Mouse (Mus musculus): ENCODE data around the gene Esyt1.
A peak's percentile ranks its signal among the peaks of the same experiment; 100 is the strongest.

Gene Esyt1

GRCm38 (mm10) chr10:128536266-128536940 lies 10.7 kb upstream of the Esyt1 start:
- DNase-seq: peak; percentile 91

GRCm38 (mm10) chr10:128535624-128536265 lies 10.1 kb upstream of the Esyt1 start:
- no peak for DNase-seq

GRCm38 (mm10) chr10:128535206-128535605 lies 9.5 kb upstream of the Esyt1 start:
- DNase-seq: no peak

- DNase-seq: peak; percentile 34
Measured at GRCm38 (mm10) chr10:128526366-128527356, 990 bp upstream of the Esyt1 start.

- DNase-seq: peak; percentile 78
Measured at GRCm38 (mm10) chr10:128524732-128525662, 674 bp downstream of the Esyt1 start.

- no peak for DNase-seq
Measured at GRCm38 (mm10) chr10:128524111-128524731, 1.4 kb downstream of the Esyt1 start.

GRCm38 (mm10) chr10:128522351-128522750 lies 3.3 kb downstream of the Esyt1 start:
- no peak for DNase-seq

GRCm38 (mm10) chr10:128520591-128520990 lies 5.1 kb downstream of the Esyt1 start:
- DNase-seq: no peak

GRCm38 (mm10) chr10:128518833-128519232 lies 6.8 kb downstream of the Esyt1 start:
- DNase-seq: peak; percentile 67

GRCm38 (mm10) chr10:128516677-128517076 lies 9.0 kb downstream of the Esyt1 start:
- no peak for DNase-seq

- DNase-seq: no peak
Measured at GRCm38 (mm10) chr10:128516029-128516428, 9.6 kb downstream of the Esyt1 start.

GRCm38 (mm10) chr10:128515044-128515443 lies 10.6 kb downstream of the Esyt1 start:
- no peak for DNase-seq

- DNase-seq: peak; percentile 2
Measured at GRCm38 (mm10) chr10:128511761-128512160, 13.9 kb downstream of the Esyt1 start.

- peak; percentile 5 for DNase-seq
Measured at GRCm38 (mm10) chr10:128511189-128511588, 14.5 kb downstream of the Esyt1 start.

- peak; percentile 6 for DNase-seq
Measured at GRCm38 (mm10) chr10:128510301-128510700, 15.4 kb downstream of the Esyt1 start.

- peak; percentile 19 for DNase-seq
Measured at GRCm38 (mm10) chr10:128509831-128510230, 15.8 kb downstream of the Esyt1 start.

- peak; percentile 4 for DNase-seq
Measured at GRCm38 (mm10) chr10:128509203-128509602, 16.5 kb downstream of the Esyt1 start.

GRCm38 (mm10) chr10:128508260-128508659 lies 17.4 kb downstream of the Esyt1 start:
- DNase-seq: peak; percentile 2

GRCm38 (mm10) chr10:128505974-128506373 lies 19.7 kb downstream of the Esyt1 start:
- DNase-seq: no peak

GRCm38 (mm10) chr10:128505371-128505667 lies 20.4 kb downstream of the Esyt1 start:
- DNase-seq: peak; percentile 52

GRCm38 (mm10) chr10:128504641-128505370 lies 20.9 kb downstream of the Esyt1 start:
- DNase-seq: no peak
